Mouse (Mus musculus): ENCODE data around the gene Mcat.

DNA sequence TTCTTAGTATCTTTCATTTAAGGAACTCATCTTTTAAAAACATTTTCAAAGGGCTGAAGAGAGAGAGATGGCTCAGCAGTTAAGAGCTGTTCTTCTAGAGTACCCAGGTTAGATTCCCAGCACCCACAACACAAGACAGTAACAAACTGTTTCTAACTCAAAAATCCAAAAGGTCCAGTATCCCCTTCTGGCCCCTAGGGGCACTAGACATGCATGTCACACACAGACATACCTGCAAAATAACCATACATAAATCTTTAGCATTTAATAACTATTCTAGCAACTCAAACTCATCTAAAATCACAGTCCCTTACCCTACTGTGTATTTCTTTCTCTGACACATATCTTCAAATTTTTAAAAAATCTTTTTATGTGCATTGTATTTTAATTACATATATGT lies 9.8 kb downstream of the Mcat start:
- no peak for TF ChIP-seq POLR2A (IDR thresholded peaks at IDR 0.05; ENCODE audit: insufficient read depth, low read length)
- TF ChIP-seq CTCF (IDR thresholded peaks at IDR 0.05; ENCODE audit: low read depth, low read length): no peak
- TF ChIP-seq EP300 (IDR thresholded peaks at IDR 0.05; ENCODE audit: insufficient read depth, low read depth, low read length): no peak

Measured in ES-Bruce4 (cell line).